Comparison of ENCODE assay signal across 33 mouse cellular contexts in the genomic region with DNA sequence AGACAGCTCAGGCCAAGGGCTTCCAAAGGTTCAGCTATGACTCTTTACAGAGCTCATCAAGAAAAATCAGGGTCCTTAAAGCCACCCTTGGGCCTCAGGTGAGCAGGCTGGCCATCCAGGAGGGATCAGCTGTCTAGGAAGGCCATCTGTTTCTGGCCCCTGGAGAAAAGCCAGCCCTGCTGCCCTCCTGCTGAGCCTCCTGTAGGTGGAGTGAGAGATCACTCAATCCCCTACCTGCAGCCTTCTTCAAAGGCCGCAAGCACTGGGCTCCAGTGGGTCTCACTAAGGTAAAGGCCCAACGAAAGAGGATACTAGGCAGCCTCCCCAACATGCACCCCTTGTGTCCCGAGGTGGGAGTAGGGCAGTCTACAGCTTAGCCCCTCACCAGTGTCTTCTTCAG. TPM values are rescaled to one million over a fixed set of nuclear protein-coding genes. Genes with fewer than 3 reads are reported as not detected.
DNase-seq lines count a peak whose midpoint lies in the region; ATAC-seq and TF ChIP-seq lines count a peak whose summit lies in the region.
"Had no signal": no experiment of that assay in that cellular context is flagged by ENCODE, and none has a peak within 500 bp of the region (broad histone marks: within the 10 kb centered on the region; RNA-seq: fewer than 3 reads in every experiment).

No protein-coding gene starts in this region.

- H3K36me3 ChIP-seq in forebrain, embryonic 10.5 days (replicated peaks), result peaks cover 41% of the 10 kb centered on the region
- H3K36me3 ChIP-seq in forebrain, embryonic 15.5 days, result no peaks in the 10 kb centered on the region
- no peaks in the 10 kb centered on the region for H3K36me3 ChIP-seq in kidney, postnatal 0 days (ENCODE audit: insufficient read depth, low read length)
- H3K36me3 ChIP-seq in stomach, postnatal 0 days (ENCODE audit: control insufficient read depth, insufficient read depth, low read length), result no peaks in the 10 kb centered on the region
- H3K36me3 ChIP-seq: embryonic facial prominence, embryonic 12.5 days; stomach, embryonic 15.5 days had no signal

- peak; percentile 48 for TF ChIP-seq CTCF in kidney, postnatal 0 days (IDR thresholded peaks at IDR 0.05; ENCODE audit: low read depth)
- TF ChIP-seq CTCF in stomach, postnatal 0 days (IDR thresholded peaks at IDR 0.05; ENCODE audit: low read depth), result peak; percentile 35; the same call in 1 of the 2 replicates

- H3K4me3 ChIP-seq in forebrain, embryonic 10.5 days, result no peak overlapping the region
- H3K4me3 ChIP-seq in forebrain, embryonic 15.5 days, result no peak overlapping the region
- H3K4me3 ChIP-seq in kidney, postnatal 0 days (replicated peaks; ENCODE audit: low read depth, low read length), result no peak overlapping the region
- no peak overlapping the region for H3K4me3 ChIP-seq in stomach, postnatal 0 days (ENCODE audit: low read depth, low read length)
- H3K4me3 ChIP-seq: embryonic facial prominence, embryonic 12.5 days; forebrain, embryonic 12.5 days; gastrocnemius, adult 2 months; layer of hippocampus, adult 2 months; midbrain, embryonic 12.5 days; stomach, embryonic 15.5 days had no signal

- no peak for DNase-seq in forebrain, embryonic 10.5 days (ENCODE audit: extremely low spot score, low spot score)
- no peak for DNase-seq in kidney, postnatal 0 days (ENCODE audit: low spot score)
- DNase-seq in kidney, adult 11 months, result no peak
- DNase-seq in urinary bladder, postnatal 14 days (ENCODE audit: low spot score), result peak; percentile 37
- no peak for DNase-seq in urinary bladder, postnatal 36 days (ENCODE audit: low spot score in 2 of 2)
- no peak for DNase-seq in stomach, postnatal 0 days (ENCODE audit: low spot score)
- DNase-seq in layer of hippocampus, postnatal 14 days (ENCODE audit: low spot score in 2 of 2), result no peak
- DNase-seq: adrenal gland, adult 8-10 months; B cell, adult 2 months; cerebellum, postnatal 10 days; gastrocnemius, adult 2 months; layer of hippocampus, postnatal 36 days; thymus, adult 18-20 months; thymus, postnatal 4 days had no signal

- no peaks in the 10 kb centered on the region for H3K9me3 ChIP-seq in forebrain, embryonic 10.5 days
- H3K9me3 ChIP-seq in forebrain, embryonic 15.5 days, result no peaks in the 10 kb centered on the region
- H3K9me3 ChIP-seq in kidney, postnatal 0 days (replicated peaks; ENCODE audit: low read length), result no peaks in the 10 kb centered on the region
- no peaks in the 10 kb centered on the region for H3K9me3 ChIP-seq in stomach, postnatal 0 days (ENCODE audit: control insufficient read depth, low read length)
- H3K9me3 ChIP-seq: embryonic facial prominence, embryonic 12.5 days; forebrain, embryonic 12.5 days; midbrain, embryonic 12.5 days; stomach, embryonic 15.5 days had no signal

- ATAC-seq in forebrain, embryonic 15.5 days (replicated peaks), result no peak
- ATAC-seq in kidney, postnatal 0 days (replicated peaks; ENCODE audit: low FRiP score, low read depth), result no peak
- no peak for ATAC-seq in stomach, postnatal 0 days (ENCODE audit: low FRiP score, low TSS enrichment)
- ATAC-seq: hindbrain, embryonic 16.5 days; intestine, embryonic 16.5 days had no signal

- H3K4me1 ChIP-seq in forebrain, embryonic 10.5 days, result peaks cover 48% of the 10 kb centered on the region
- H3K4me1 ChIP-seq in forebrain, embryonic 15.5 days, result 0 out of 2 replicates have a peak, but pooled peaks cover 4% of the 10 kb centered on the region
- peaks cover 2% of the 10 kb centered on the region; the same call in 1 of the 2 replicates for H3K4me1 ChIP-seq in kidney, postnatal 0 days (replicated peaks; ENCODE audit: insufficient read depth, low read length)
- no peaks in the 10 kb centered on the region for H3K4me1 ChIP-seq in stomach, postnatal 0 days (replicated peaks; ENCODE audit: control insufficient read depth, insufficient read depth)
- H3K4me1 ChIP-seq: forebrain, embryonic 12.5 days; midbrain, embryonic 12.5 days had no signal

- H3K27ac ChIP-seq in forebrain, embryonic 10.5 days, result peak overlapping the region; percentile 41; the same call in 1 of the 2 replicates
- no peak overlapping the region for H3K27ac ChIP-seq in forebrain, embryonic 15.5 days (replicated peaks)
- no peak overlapping the region for H3K27ac ChIP-seq in kidney, postnatal 0 days
- H3K27ac ChIP-seq in stomach, postnatal 0 days (replicated peaks), result no peak overlapping the region
- H3K27ac ChIP-seq: embryonic facial prominence, embryonic 12.5 days; forebrain, embryonic 12.5 days; gastrocnemius, adult 2 months; layer of hippocampus, adult 2 months; midbrain, embryonic 12.5 days; stomach, embryonic 15.5 days had no signal

- H3K27me3 ChIP-seq in forebrain, embryonic 10.5 days (ENCODE audit: poor library complexity, severe bottlenecking), result peaks cover 10% of the 10 kb centered on the region; the same call in 1 of the 2 replicates
- no peaks in the 10 kb centered on the region for H3K27me3 ChIP-seq in forebrain, embryonic 15.5 days
- no peaks in the 10 kb centered on the region for H3K27me3 ChIP-seq in kidney, postnatal 0 days (ENCODE audit: insufficient read depth, low read length)
- no peaks in the 10 kb centered on the region for H3K27me3 ChIP-seq in stomach, postnatal 0 days (ENCODE audit: control insufficient read depth, insufficient read depth, low read length)
- H3K27me3 ChIP-seq: embryonic facial prominence, embryonic 12.5 days; forebrain, embryonic 12.5 days; stomach, embryonic 15.5 days had no signal

- H3K9ac ChIP-seq in forebrain, embryonic 15.5 days (replicated peaks), result no peak overlapping the region
- no peak overlapping the region for H3K9ac ChIP-seq in kidney, postnatal 0 days (ENCODE audit: low read depth, low read length)
- no peak overlapping the region for H3K9ac ChIP-seq in stomach, postnatal 0 days (ENCODE audit: low read length)
- H3K9ac ChIP-seq: embryonic facial prominence, embryonic 12.5 days; forebrain, embryonic 12.5 days; midbrain, embryonic 12.5 days; stomach, embryonic 15.5 days had no signal

- WGBS in forebrain, embryonic 10.5 days, result 80% methylated on average over 3 of the region's 3 CpGs
- 75% methylated on average over 3 of the region's 3 CpGs for WGBS in forebrain, embryonic 15.5 days
- whole genome bisulfite sequencing in kidney, postnatal 0 days, result 82% methylated on average over 3 of the region's 3 CpGs
- WGBS in stomach, postnatal 0 days, result 66% methylated on average over 3 of the region's 3 CpGs

- H3K4me2 ChIP-seq in forebrain, embryonic 15.5 days (replicated peaks), result no peak overlapping the region
- H3K4me2 ChIP-seq in kidney, postnatal 0 days (ENCODE audit: low read length), result no peak overlapping the region
- H3K4me2 ChIP-seq in stomach, postnatal 0 days (replicated peaks; ENCODE audit: low read depth), result no peak overlapping the region
- H3K4me2 ChIP-seq: embryonic facial prominence, embryonic 12.5 days; forebrain, embryonic 12.5 days; heart, embryonic 11.5 days; midbrain, embryonic 12.5 days; stomach, embryonic 15.5 days had no signal

- no peak for TF ChIP-seq EP300 in stomach, postnatal 0 days (optimal IDR thresholded peaks at IDR 0.05)

RNA-seq across cellular contexts. Expression of a gene that starts 29.0 kb away (rescaled TPM):
- not detected in 2 replicates for polyA plus RNA-seq in forebrain, embryonic 10.5 days (2016; fragmentation: Nextera tagmentation; extraction: Ambion mirVana)
- polyA plus RNA-seq in forebrain, embryonic 15.5 days (2015; fragmentation: Nextera tagmentation; extraction: Ambion mirVana), result 0.14 TPM in 1 of 2 replicates, not detected in the other
- not detected in 2 replicates for polyA plus RNA-seq in kidney, postnatal 0 days (2015; fragmentation: Nextera tagmentation; extraction: Ambion mirVana)
- not detected in 2 replicates for polyA plus RNA-seq in stomach, postnatal 0 days (2015; fragmentation: Nextera tagmentation; extraction: Ambion mirVana)
- total RNA-seq in layer of hippocampus, postnatal 14 days (2021), result not detected
- total RNA-seq: adrenal gland, adult 8-10 months; CH12.LX; gastrocnemius, adult 2 months; gastrocnemius, postnatal 4 days; hematopoietic stem cell, adult 5-6 weeks; layer of hippocampus, adult 2 months; layer of hippocampus, postnatal 36 days; left cerebral cortex, postnatal 10 days; liver, adult 2 months; MEL; neutrophil, adult 5-6 weeks had no signal
- polyA plus RNA-seq: embryonic facial prominence, embryonic 12.5 days; forebrain, embryonic 12.5 days; heart, embryonic 11.5 days; heart, postnatal 0 days; hindbrain, embryonic 16.5 days; intestine, embryonic 16.5 days; limb, embryonic 11.5 days; liver, adult 2 months; liver, embryonic 16.5 days; midbrain, embryonic 12.5 days; stomach, embryonic 15.5 days had no signal

RNA-seq across cellular contexts. Expression of a gene that starts 50.2 kb away (rescaled TPM):
- 126 and 134 TPM in 2 replicates for polyA plus RNA-seq in forebrain, embryonic 10.5 days (2016; fragmentation: Nextera tagmentation; extraction: Ambion mirVana)
- 132 and 133 TPM in 2 replicates for polyA plus RNA-seq in forebrain, embryonic 15.5 days (2015; fragmentation: Nextera tagmentation; extraction: Ambion mirVana)
- polyA plus RNA-seq in kidney, postnatal 0 days (2015; fragmentation: Nextera tagmentation; extraction: Ambion mirVana), result 24.9 and 26.3 TPM in 2 replicates
- 20.6 and 24.4 TPM in 2 replicates for polyA plus RNA-seq in stomach, postnatal 0 days (2015; fragmentation: Nextera tagmentation; extraction: Ambion mirVana)
- 10 to 100 TPM; 33.8 to 34.8 TPM for total RNA-seq in layer of hippocampus, postnatal 14 days (2021)
- total RNA-seq: CH12.LX; gastrocnemius, adult 2 months; hematopoietic stem cell, adult 5-6 weeks; MEL; neutrophil, adult 5-6 weeks had no signal
